Mouse (Mus musculus): ENCODE results near the gene Rab11fip3. TPM values are rescaled to one million over a fixed set of nuclear protein-coding genes. Genes with fewer than 3 reads are reported as not detected.

Gene Rab11fip3
- total RNA-seq, 2 experiments from 2014 or later: 97.8 to 98.4 TPM

- no peak for DNase-seq (ENCODE audit: low spot score in 2 of 2)
Measured at GRCm38 (mm10) chr17:25959630-25960467, 109.5 kb downstream of the Rab11fip3 start.

- no peak for DNase-seq (ENCODE audit: low spot score in 2 of 2)
Measured at GRCm38 (mm10) chr17:25958771-25959494, 110.4 kb downstream of the Rab11fip3 start.

GRCm38 (mm10) chr17:25957586-25958051, 111.7 kb downstream of the Rab11fip3 start:
- DNase-seq (ENCODE audit: low spot score in 2 of 2): no peak

- no peak for DNase-seq (ENCODE audit: low spot score in 2 of 2)
Measured at GRCm38 (mm10) chr17:25956631-25957030, 112.7 kb downstream of the Rab11fip3 start.

- no peak for DNase-seq (ENCODE audit: low spot score in 2 of 2)
Measured at GRCm38 (mm10) chr17:25956201-25956600, 113.2 kb downstream of the Rab11fip3 start.

GRCm38 (mm10) chr17:25955736-25956135, 113.6 kb downstream of the Rab11fip3 start:
- DNase-seq (ENCODE audit: low spot score in 2 of 2): no peak

- no peak for DNase-seq (ENCODE audit: low spot score in 2 of 2)
Measured at GRCm38 (mm10) chr17:25954671-25955070, 114.7 kb downstream of the Rab11fip3 start.

- DNase-seq (ENCODE audit: low spot score in 2 of 2): no peak
Measured at GRCm38 (mm10) chr17:25953161-25953560, 116.2 kb downstream of the Rab11fip3 start.

- DNase-seq (ENCODE audit: low spot score in 2 of 2): no peak
Measured at GRCm38 (mm10) chr17:25951803-25952623, 117.3 kb downstream of the Rab11fip3 start, which contains the start of gene A930017K11Rik. Gene A930017K11Rik, minus strand, starts transcription at chr17:25952565.

GRCm38 (mm10) chr17:25951225-25951802, 118.0 kb downstream of the Rab11fip3 start:
- DNase-seq (ENCODE audit: low spot score in 2 of 2): no peak

- no peak for DNase-seq (ENCODE audit: low spot score in 2 of 2)
Measured at GRCm38 (mm10) chr17:25950706-25951105, 118.6 kb downstream of the Rab11fip3 start.

GRCm38 (mm10) chr17:25949981-25950380, 119.4 kb downstream of the Rab11fip3 start:
- DNase-seq (ENCODE audit: low spot score in 2 of 2): no peak

GRCm38 (mm10) chr17:25948051-25948450, 121.3 kb downstream of the Rab11fip3 start:
- DNase-seq (ENCODE audit: low spot score in 2 of 2): no peak

- no peak for DNase-seq (ENCODE audit: low spot score in 2 of 2)
Measured at GRCm38 (mm10) chr17:25947576-25947975, 121.8 kb downstream of the Rab11fip3 start.

- DNase-seq (ENCODE audit: low spot score in 2 of 2): no peak
Measured at GRCm38 (mm10) chr17:25946891-25947290, 122.5 kb downstream of the Rab11fip3 start.

GRCm38 (mm10) chr17:25946349-25946748, 123.0 kb downstream of the Rab11fip3 start:
- no peak for DNase-seq (ENCODE audit: low spot score in 2 of 2)

GRCm38 (mm10) chr17:25945517-25946155, 123.7 kb downstream of the Rab11fip3 start:
- no peak for DNase-seq (ENCODE audit: low spot score in 2 of 2)

GRCm38 (mm10) chr17:25944366-25945163, 124.8 kb downstream of the Rab11fip3 start, which contains the start of the genes Pigq and Nhlrc4:
Gene Pigq, minus strand, starts transcription at chr17:25944936.
Gene Nhlrc4, minus strand, starts transcription at chr17:25944961.
- no peak for DNase-seq (ENCODE audit: low spot score in 2 of 2)

- DNase-seq (ENCODE audit: low spot score in 2 of 2): no peak
Measured at GRCm38 (mm10) chr17:25943769-25944168, 125.6 kb downstream of the Rab11fip3 start.

Data from left cerebral cortex, adult 18-20 months (tissue).